Mouse (Mus musculus) layer of hippocampus, adult 9-11 months (tissue): ENCODE measurements around the gene 6030408B16Rik.
"Not testable (repeated sequence)": the region's sequence is repeated elsewhere in the genome, so short reads cannot be mapped to it uniquely, and the experiment has no call there.

Source experiments
- DNase-seq: peaks from one replicate; pipeline ENCODE4 v3.0.0; 2022

The 6030408B16Rik gene

DNA sequence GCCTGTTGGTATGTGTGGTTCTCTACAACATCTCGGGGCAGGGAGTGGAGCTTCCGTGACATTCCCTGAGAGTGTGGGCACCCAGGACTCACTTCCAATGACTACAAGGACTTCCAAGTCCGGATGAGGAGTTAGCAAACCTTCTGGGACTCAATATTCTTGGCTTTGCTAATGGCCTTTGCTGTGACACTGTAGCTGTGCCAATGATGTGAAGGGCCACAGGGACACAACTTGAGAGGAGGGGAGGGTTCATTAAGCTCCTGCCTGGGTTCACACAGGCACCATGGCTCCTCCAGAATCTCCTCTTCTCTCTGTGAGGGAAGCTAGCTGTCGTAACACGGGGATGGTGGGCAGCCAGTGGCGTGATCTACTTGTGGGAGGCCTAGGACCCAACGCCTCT, 29.6 kb downstream of the 6030408B16Rik start:
- no peak for DNase-seq

DNA sequence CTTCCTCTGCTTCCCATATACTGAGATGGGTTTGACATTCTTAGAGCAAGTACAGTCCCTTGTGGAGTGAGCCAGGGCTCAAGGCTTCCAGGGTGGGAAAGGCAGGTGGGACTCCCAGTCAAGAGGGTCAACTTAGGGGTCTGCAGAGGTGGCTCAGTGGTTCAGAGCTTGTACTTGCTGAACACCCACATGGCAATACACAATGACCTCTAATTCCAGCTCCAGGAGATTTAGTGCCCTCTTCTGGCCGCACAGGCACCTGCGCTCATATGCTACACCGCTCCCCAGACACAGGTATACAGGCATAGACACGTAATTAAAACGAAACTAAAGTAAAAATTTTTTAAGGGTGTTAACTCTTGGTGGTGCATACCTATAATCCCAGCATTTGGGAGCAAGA, 30.5 kb downstream of the 6030408B16Rik start:
- no peak for DNase-seq

DNA sequence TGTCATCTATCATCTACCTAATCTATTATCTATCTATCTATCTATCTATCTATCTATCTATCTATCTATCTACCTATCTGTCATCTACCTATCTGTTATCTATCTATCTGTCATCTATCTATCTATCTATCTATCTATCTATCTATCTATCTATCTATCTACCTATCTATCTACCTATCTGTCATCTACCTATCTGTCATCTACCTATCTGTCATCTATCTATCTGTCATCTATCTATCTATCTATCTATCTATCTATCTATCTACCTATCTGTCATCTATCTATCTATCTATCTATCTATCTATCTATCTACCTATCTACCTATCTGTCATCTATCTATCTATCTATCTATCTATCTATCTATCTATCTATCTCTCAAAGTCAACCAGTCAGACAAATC, 31.4 kb downstream of the 6030408B16Rik start:
- not testable (repeated sequence) for DNase-seq

DNA sequence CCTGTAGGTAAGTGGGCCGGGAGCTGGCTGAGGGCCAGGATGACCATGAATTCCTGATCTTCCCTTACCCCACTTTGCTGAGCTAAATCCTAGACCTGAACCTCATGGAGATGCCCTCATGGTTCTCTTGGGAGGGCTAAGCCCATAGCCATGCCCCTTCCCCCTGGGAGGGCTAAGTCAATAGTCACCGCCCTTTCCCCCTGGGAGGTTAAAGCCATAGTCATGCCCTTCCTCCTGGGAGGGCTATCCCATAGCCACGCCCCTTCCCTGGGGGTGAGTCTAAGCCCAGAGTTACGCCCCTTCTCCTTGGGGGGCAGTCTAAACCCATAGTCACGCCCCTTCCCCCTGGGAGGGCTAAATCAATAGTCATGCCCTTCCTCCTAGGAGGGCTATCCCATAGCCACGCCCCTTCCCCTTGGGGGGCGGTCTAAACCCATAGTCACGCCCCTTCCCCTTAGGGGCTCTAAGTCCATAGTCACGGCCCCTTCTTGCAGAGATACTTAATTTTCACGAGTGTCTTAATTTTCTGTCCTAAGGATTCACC, 33.1 kb downstream of the 6030408B16Rik start:
- DNase-seq = no peak

DNA sequence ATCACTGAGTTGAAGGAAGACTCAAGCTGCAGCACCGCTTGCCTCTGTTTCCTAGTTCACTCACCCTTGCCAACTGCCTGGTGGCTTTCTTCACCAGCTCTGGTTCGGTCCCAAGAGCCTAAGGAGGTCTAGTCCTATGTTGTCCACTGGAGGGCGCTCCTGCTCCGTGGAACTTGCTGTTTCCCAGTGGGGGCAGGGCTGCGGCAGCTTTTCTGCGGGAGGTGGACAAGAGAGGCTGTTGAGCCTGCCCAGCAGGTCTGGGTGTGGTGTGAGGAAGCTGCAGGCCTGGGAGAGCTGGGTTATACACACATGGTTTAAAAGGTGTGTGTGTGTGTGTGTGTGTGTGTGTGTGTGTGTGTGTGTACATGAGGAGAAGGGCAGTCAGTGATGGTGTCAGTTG, 34.3 kb downstream of the 6030408B16Rik start:
- peak; percentile 71 for DNase-seq

DNA sequence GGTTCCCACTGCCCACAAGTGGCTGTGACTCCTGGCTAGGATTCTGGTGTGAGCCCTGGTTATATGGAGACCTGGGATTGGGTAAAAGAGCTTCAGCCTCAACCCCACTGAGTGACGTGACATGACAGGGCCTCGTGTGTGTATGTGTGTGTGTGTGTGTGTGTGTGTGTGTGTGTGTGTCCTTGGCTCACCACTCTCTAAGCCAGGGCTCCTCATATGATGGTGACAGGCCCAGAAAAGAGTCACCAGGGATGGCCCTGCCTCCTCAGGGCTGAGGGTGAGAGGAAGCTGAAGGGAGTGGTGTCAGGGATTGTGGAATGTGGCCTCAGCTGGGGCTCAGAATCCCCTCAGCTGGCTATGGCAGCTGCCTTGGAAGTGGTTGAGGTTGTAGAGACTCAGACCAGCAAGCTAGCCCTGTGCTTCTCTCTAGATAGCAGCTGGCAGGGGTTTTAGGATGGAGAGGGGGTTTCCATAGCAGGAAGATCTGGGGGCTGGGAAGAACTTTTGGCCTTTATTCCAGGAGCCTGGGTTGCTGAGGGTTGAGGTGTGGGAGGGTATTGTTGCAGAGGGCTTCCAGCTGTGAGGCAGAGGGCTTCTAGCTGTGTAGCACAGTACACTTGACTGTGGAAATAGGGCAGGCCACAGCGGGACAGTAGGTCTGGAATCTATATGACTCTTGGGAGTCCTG, 36.0 kb downstream of the 6030408B16Rik start:
- DNase-seq = no peak

DNA sequence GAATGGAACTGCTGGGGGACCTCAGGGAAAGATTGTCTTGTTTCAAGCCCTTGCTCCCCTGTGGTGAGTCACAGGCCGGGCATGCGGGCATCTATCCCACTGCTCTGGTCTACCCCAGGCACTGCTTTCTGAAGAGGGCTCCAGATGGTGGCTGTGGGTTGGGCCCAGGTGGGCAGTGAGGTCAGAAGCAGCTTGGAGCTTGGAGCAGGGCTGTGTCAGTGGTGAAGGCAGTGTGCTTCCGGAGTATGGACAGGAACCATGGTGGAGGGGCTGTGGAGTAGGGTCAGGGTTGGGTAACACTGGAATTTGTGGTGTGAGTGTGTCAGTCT, 36.5 kb downstream of the 6030408B16Rik start:
- DNase-seq = no peak

DNA sequence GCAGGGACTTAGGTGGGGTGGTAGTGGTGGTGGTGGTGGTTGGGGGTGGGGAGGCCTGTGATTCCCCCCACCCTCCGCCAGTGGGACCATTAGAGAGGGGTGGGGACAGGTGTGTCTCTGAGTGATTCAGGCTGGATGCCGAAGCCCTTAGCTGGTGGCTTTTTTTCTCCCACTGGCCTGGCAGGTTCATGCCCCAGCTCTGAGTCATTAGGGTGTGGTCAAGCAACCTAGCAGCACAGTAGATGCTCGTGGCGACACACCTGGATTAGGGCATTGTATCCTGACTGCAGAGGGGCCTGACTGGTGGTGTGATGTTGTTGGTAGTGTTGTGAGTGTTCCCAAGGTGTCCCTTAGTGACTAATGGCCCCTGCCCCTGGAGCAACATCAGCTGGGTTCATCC, 38.1 kb downstream of the 6030408B16Rik start:
- no peak for DNase-seq

DNA sequence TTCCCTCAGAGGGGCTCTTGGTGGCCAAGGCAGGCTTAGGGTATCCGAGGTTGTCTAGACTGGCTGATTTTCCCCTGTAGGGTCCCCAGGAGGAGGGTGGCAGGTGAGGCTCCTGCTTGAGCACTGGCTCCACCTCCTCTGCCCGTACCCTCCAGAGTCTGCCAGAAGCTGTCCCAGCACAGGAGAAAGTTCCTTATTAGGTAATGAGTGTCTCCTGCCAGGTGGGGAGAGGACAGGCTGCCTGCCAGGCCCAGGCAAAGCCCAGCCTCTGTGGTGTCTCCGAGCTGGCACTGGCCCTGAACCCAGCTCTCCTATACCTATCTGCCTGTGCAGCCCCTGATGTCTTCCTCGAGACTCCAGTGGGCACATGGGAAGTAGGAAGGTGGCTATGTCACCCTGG, 39.4 kb downstream of the 6030408B16Rik start:
- DNase-seq = no peak

DNA sequence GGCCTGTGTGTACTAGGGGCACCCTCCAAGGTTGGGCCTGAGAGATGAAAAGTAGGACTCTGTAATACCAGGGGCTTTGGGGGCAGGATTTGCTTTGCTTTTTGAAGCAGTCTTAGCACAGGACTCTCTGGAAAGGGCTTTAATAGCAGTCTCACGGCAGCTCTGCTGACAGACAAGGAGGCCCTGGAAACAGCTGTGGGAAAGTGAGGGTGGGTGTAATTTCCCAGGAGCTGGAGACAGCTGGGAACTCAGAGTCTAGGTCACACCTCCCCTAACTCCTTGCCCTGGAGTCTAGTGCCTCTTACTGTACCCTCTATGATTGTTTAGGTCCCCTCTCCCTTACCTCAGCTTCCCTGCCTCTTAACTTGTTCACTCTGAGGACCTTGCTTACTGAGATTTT, 40.2 kb downstream of the 6030408B16Rik start:
- no peak for DNase-seq

DNA sequence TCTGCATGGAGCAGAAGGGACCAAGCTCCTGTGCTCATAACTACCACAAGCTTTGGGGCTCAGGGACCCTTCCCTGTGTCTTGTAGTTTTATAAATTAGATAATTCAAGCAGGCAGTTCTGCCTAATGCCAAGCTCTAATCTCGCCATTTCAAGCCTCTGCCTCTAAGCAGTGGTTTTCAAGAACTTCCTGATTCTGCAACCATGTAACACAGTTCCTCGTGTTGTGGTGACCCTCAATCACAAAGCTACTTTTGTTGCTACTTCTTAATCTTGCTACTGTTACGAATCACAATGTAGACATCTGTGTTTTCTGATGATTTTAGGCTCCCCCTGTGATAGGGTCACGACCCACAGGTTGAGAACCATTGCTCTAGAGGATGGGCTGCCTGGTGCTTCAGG, 40.6 kb downstream of the 6030408B16Rik start:
- DNase-seq = no peak

DNA sequence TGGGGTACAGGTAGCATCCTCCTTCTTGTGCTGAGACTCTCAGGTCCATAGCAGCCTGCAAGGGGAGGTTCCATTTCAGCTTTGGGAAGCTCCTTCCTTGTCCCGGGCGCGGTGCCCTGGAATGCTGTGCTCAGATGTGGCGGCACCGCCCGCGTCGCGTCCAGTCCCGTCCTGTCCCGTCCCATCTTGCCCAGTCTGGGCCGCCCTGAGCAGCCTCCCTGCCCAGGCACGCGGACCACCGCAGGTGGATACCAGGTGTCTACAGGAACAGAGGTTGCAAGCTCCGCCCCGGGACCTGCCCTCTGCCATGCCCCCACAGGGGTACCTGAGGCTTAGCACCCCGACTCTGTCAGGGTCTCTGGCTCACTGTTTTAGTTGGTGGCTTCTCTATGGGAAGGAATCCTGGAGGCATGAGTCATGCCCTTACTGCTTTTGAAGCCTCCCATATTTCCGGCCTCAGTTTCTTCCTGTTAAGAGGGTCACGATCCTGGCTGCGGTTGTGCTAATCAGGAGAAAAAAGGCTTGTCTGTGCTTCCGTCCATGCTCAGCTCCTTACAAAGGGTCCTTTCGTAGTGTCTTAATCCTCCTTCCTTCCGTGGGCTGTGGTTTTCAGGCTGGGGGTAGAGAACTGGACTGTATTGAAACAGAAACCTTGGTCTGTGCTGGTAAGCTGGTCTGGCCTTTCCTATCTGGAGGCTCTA, 43.6 kb downstream of the 6030408B16Rik start:
- no peak for DNase-seq

DNA sequence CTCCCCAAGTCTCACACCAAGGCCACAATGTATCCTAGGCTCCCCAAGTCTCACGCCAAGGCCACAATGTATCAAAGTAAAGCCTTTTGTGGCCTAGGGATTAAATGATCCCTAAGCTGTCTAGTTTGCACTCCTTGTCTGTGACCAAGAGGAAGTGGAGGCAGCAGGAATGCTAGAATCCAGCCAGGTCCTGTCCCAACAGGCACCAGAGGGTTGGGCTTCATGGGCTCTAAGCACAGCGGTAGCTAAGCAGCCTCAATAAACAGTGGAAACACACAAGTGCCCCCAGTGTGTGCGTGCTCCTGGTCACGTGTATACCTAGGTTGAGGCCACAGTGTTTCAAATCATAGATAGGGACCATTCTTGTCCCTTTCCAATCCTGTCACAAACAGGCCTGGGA, 45.3 kb downstream of the 6030408B16Rik start:
- DNase-seq = no peak

DNA sequence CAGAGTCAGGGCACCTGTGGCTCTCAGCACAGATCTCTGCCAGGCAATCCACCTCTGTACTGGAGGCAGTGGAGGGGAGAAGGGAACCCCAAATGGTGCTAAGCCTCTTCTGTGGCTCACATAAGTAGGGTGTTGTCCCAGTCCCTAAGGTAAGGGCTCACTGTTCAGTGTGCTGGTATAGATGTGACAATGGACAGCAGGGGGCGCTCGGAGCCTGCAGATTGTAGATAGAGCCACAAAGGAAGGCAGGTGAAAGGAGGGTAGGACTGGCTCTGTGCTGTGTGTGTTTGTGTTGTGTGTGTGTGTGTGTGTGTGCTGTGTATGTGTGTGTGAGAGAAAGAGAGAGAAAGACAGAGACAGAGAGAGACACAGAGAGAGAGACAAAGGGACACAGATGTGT, 46.5 kb downstream of the 6030408B16Rik start:
- DNase-seq = peak; percentile 81

DNA sequence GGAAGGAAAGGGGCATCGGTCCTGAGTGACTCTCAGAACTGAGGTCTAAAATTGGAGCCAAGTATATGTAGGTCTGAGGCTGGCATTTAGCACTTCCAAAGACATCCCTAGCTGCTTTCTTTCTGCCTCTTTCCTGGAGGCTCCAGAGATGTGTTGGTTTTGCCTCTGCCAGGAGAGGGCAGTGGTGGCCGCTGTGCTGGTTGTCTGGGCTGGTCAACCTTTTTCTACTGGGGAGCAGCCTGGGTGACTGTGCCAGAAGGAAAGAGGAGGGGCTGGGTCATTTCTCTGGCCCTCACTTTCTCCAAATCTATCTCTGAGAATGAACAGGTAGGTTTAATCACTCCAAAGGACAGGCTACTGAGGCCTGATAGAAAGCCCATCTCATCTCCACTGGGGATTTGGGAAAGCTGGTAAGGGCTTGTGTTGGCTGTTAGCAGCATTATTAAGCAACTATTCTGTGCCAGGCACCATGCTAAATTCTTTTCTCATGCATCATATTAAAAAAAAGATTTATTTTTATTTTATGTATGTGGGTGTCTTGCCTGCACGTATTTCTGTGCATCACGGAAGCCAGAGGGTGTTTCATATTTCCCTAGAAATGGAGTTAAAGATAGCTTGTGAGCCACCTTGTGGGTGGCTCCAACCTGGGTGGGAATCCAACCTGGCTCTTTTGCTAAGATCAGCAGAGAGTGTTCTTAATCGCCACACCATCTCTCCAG, 48.9 kb downstream of the 6030408B16Rik start:
- DNase-seq = no peak
